Mouse (Mus musculus) embryonic fibroblast, embryonic 13.5 days (primary cell): ENCODE data around the gene Guk1. TPM values are rescaled to one million over a fixed set of nuclear protein-coding genes. Genes with fewer than 3 reads are reported as not detected.

Source experiments
- H3K27ac ChIP-seq: 2 replicates; pipeline ENCODE4 v1.5.1; 2012; ENCODE audit warnings: low read length, control low read depth, inconsistent platforms; ENCODE audit not compliant: insufficient read depth
- H3K4me1 ChIP-seq: 2 replicates; pipeline ENCODE4 v1.6.1; 2011; ENCODE audit warnings: low read length; ENCODE audit not compliant: control insufficient read depth, insufficient read depth
- H3K4me3 ChIP-seq: 2 replicates; pipeline ENCODE4 v1.5.1; 2011; ENCODE audit warnings: mild to moderate bottlenecking, control low read depth, low read length; ENCODE audit not compliant: insufficient read depth
- CTCF ChIP-seq: IDR thresholded peaks from 2 replicates; pipeline ENCODE4 v1.5.1; 2011; ENCODE audit warnings: mild to moderate bottlenecking, control low read depth, low read length, moderate library complexity, borderline replicate concordance; ENCODE audit not compliant: insufficient read depth
- POLR2A ChIP-seq: IDR thresholded peaks from 2 replicates; pipeline ENCODE4 v1.6.1; 2011; ENCODE audit warnings: low read depth, mild to moderate bottlenecking, control low read depth, low read length, moderate library complexity
- polyA plus RNA-seq: library from polyadenylated mRNA; stranded (reverse); fragments of >200 nt; gene quantifications from 2 replicates; pipeline ENCODE4 v1.2.4, GENCODE M21; 2011; ENCODE audit warnings: low read depth; ENCODE audit not compliant: missing spikeins, insufficient read length

Guk1 gene
- 43.1 and 46.4 TPM in 2 replicates for polyA plus RNA-seq

DNA sequence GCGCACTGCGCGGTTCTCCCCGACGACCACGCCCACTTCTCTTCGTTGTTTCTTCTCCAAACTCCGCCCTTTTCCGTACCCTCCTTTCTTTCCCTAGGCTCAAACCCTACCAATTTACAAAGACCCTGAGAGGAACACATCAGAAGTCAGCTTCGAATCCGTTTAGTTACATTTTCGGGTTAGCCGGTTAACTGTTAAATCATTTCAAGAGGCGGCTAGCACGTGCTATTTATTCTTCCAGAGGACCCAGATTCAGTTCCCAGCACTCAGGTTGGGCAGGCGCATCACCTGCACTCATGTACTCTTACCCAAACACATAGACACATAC is at the start of gene Guk1:
Gene Guk1, minus strand, starts transcription at position 154 of the 328 bp plus-strand sequence.
- H3K4me3 ChIP-seq, result peak within 1 kb of the TSS; percentile 61
- TF ChIP-seq CTCF, result no peak
- no peak for TF ChIP-seq POLR2A
- H3K4me1 ChIP-seq, result no peaks in the 10 kb centered on the region
- H3K27ac ChIP-seq, result peak within 1 kb of the TSS; percentile 55

DNA sequence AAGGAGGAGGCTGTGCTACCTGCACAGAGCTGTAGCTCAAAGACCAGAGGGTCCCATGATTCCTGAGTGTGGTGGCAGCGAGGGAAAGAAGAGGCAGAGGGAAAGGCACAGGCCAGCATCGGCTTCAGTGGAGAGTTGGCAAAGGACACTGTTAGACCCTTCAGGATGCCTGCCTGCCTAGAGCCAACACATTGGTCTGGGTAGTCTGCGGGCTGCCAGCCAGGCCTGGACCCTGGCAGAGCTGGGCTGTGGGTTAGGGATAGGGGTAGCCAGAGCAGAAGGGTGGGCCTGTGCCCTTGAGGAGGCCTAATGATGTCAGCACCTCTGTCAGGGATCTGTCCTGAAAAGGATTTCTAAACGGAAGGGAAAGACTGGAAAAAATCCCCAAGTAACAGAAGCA is 47.8 kb upstream of the Guk1 start:
- no peak for TF ChIP-seq CTCF
- TF ChIP-seq POLR2A, result no peak
- H3K4me3 ChIP-seq, result no peak overlapping the region
- H3K27ac ChIP-seq, result no peak overlapping the region
- H3K4me1 ChIP-seq, result no peaks in the 10 kb centered on the region

- TF ChIP-seq CTCF (no peak), POLR2A (no peak)
- no peaks in the 10 kb centered on the region for H3K4me1 ChIP-seq
- H3K27ac ChIP-seq, result no peak overlapping the region
- H3K4me3 ChIP-seq, result no peak overlapping the region
These were observed 47.4 kb upstream of the Guk1 start for GRCm38 (mm10) chr11:59239428-59239785.

- Histone ChIP-seq H3K4me3 (no peak overlapping the region), H3K4me1 (no peaks in the 10 kb centered on the region), H3K27ac (no peak overlapping the region)
- TF ChIP-seq POLR2A, result no peak
- peak; percentile 33; the same call in 1 of the 2 replicates for TF ChIP-seq CTCF
These were observed 46.8 kb upstream of the Guk1 start for GRCm38 (mm10) chr11:59238525-59239427.

DNA sequence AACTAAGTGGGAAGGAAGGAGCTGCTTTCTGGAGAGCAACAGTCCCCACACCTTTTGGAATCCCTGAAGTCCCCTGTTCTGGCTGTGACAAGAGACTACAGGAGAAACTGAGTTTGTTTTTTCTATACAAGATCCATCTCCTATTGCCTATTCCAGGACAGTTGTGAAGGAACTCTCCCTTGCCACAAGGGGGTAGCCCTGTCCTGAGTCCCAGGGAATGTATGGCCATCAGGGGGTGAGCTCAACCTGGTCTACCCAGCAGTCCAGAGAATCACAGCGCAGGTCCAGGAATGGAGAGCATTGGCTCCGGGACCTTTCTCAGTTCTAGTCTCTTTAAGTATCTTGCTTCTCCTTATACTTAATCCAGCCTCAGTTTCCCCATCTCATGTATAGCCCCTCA is 40.8 kb upstream of the Guk1 start:
- Histone ChIP-seq H3K27ac (no peak overlapping the region), H3K4me3 (no peak overlapping the region), H3K4me1 (no peaks in the 10 kb centered on the region)
- TF ChIP-seq CTCF, result no peak
- TF ChIP-seq POLR2A, result no peak

GRCm38 (mm10) chr11:59230144-59230760 is 38.2 kb upstream of the Guk1 start:
- no peak for TF ChIP-seq POLR2A
- TF ChIP-seq CTCF, result peak; percentile 83
- Histone ChIP-seq H3K4me3 (no peak overlapping the region), H3K4me1 (0 out of 2 replicates have a peak, but pooled peaks cover under 1% of the 10 kb centered on the region), H3K27ac (no peak overlapping the region)

DNA sequence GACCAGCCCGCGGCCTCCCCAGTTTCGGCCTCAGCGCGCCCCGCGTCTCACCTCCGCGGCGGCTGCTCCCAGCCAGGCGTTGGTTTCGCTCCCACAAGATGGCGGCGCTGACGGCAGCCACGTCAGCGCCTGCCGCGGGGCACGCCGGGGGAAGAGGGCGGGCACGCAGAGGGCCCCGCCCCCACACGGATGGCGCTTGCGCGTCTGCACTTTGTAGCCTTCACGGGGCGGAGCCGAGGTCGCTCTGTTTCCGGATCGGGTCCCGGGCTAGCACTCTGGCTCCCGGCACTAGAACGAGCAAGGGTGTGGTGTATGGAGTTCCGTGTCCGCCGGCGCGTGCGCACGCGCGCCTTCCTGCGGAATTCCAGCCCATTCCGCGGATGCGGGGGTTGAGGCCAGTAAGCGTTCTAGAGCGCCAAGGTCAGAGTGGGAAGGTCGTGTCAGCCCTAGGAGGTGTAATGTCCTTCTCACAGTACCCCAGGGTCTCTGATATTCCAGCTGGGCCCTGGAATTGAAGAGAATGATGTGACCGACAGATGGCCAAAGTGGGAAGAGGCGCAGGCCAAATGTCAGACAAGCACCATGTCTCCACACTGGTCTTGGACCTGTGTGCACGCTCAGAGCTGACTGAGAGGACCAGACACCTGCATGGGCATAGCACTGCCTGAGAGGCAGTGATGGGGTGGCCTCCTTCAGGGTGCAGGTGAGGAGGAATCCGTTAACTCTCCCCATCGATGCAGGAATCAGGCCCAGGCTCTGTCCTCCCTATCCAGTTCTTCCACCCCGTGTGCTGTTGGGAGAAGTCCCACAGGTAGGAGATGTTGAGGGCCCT is 36.3 kb upstream of the Guk1 start, which contains the start of gene Arf1:
Gene Arf1, minus strand, starts transcription at position 149 of the 832 bp plus-strand sequence.
- Histone ChIP-seq H3K27ac (peak within 1 kb of the TSS; percentile 92), H3K4me1 (peaks cover 9% of the 10 kb centered on the region; the same call in 1 of the 2 replicates), H3K4me3 (peak within 1 kb of the TSS; percentile 97)
- TF ChIP-seq CTCF (no peak), POLR2A (peak; percentile 73)

DNA sequence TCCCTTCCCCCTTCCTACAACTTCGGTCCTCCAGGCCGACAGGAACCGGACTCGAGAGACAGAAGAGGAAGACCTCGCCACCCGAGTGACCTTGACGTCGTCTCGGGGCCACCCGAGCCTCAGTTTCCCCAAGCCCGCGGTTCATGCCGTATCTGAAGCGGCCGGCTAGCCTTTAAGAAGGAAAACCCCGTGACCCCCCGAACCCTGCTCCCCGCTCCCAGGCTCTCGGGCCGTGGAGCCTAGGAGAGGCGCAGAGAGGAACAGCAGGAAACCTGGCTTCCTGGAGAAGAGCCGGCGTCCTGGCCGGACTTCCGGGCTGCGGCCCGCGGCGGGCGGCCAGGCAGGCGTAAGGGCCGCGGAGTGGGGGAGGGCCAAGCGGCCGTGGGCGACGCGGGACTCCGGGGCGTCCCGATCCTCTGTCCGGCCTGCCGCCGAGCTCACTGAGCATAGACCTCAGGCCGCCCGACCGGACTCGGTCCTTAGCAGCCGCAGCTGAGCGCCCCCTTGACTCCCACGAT is 35.7 kb upstream of the Guk1 start:
- peaks cover 11% of the 10 kb centered on the region; the same call in 1 of the 2 replicates for H3K4me1 ChIP-seq
- H3K27ac ChIP-seq, result peak overlapping the region; percentile 92
- peak overlapping the region; percentile 97 for H3K4me3 ChIP-seq
- TF ChIP-seq POLR2A (no peak), CTCF (no peak)
